Mouse (Mus musculus): ENCODE results near the gene Gpr182.

DNA sequence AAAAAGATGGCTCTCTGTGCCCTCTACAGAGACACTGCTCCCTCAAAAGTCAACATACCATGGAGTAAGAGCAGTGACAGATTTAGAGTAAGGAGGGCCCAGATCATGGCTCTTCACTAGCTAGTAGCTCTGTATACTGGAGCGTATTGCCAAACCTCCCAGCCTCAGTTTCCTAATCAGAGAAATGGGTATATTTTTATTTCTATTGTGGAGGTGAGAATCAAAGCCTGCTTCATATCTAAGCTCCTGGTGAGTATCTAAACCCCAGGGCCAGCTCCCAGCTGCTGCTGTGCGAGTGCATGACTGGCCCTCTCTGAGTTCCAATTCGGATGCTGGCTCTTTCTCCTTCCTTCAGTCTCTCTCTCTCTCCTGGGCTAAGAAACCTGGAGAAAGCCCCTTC is 27.4 kb downstream of the Gpr182 start, which contains the start of gene Tac2:
- no peak for TF ChIP-seq CTCF (IDR thresholded peaks at IDR 0.05; ENCODE audit: control insufficient read depth, insufficient read depth, low read length)
- no peak for TF ChIP-seq POLR2A (IDR thresholded peaks at IDR 0.05; ENCODE audit: borderline replicate concordance, control insufficient read depth, low read depth, low read length)
